Mouse (Mus musculus) E14TG2a.4 (cell line): ENCODE data around the gene Abtb2.

Source experiments
- CTCF ChIP-seq: conservative IDR thresholded peaks from 2 replicates; pipeline ENCODE4 v1.5.1; 2014; ENCODE audit warnings: low read length
- NANOG ChIP-seq: IDR thresholded peaks from 2 replicates; pipeline ENCODE4 v1.6.1; 2014; ENCODE audit warnings: borderline replicate concordance, low read length, mixed read lengths
- POU5F1 ChIP-seq: IDR thresholded peaks from 2 replicates; pipeline ENCODE4 v1.6.1; 2014; ENCODE audit warnings: low read length, borderline replicate concordance

DNA sequence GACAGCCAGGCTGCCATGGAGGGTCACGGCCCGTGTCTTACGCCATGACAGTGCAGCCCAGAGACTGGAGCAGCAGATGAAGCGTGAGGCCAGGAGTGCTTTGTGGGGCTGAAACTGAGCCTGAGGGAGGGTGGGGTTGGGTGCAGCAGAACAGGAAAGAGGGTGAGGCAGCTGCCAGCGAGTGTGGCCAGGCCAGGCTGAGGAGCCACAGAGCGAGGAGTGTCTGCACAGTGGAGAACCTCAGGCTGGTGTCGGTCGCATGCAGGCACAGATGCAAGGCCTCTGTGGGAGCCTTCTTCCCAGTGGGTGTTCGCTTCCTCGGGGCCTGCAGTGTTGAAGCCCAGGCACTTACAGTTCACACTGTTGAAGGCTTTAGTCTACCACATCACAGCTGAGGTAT is 137.2 kb downstream of the Abtb2 start:
- no peak for TF ChIP-seq CTCF
- TF ChIP-seq NANOG, result no peak
- no peak for TF ChIP-seq POU5F1
